Mouse (Mus musculus): Measurements from ENCODE around the gene Ampd2. TPM values are rescaled to one million over a fixed set of nuclear protein-coding genes. Genes with fewer than 3 reads are reported as not detected.

Ampd2 gene
- polyA plus RNA-seq (2012; rRNA removed; ENCODE audit: low replicate concordance), result 98.1 and 166 TPM in 2 replicates

DNA sequence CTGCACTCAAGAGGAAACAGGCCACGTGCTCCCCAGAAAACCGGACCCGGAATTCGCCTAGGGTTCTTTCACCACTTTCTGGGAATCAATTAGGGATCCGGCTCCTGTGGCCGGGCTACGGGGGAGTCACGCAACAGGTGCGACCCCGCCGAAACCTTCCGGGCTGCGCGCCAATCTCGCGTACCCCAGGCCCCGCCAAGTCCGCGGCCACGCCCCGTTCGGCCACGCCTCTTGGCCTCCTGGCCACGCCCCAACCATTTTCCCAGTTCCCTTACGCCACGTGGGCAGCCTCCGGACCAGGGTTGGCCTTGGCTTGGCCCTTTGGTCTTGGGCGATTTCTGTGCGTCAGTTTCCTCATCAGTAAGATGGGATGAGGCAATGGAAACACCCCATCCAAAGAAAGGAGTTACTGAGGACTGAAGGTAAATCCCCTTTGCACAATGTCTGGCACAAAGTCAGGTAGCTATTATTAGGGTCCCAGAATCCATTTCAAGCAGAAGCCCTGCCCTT lies at the start of gene Ampd2:
Gene Ampd2 (minus strand): TSS at position 182 of the 510 bp plus-strand sequence.

DNA sequence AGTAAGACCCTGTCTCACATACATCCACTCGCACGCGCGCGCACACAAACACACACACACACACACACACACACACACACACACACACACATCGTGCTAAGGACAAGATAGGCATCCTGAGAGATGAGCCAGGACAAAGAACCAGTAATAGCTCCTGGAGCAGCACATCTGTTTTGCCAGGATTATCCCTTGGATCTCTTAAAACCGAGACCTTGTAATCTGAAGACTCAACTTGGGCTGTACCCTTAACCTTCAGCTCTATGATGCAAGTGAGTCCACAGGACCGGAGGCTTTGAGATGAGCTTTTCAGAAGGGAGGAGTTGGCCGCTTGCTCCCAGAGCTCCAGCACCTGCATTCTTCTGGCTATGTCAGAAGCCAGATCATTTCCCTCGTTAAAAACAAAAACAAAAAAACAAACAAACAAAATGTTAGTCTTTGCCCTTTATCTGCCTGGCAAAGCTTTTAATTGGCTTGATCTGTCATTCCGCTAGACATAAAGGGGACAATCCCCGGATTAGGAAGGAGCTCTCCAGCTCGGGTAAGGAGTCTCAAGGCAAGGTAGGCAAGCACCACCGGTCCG lies 6.2 kb upstream of the Ampd2 start, which contains the start of gene Gnat2:
Gene Gnat2 (plus strand): TSS at position 254 of the 580 bp plus-strand sequence.

DNA sequence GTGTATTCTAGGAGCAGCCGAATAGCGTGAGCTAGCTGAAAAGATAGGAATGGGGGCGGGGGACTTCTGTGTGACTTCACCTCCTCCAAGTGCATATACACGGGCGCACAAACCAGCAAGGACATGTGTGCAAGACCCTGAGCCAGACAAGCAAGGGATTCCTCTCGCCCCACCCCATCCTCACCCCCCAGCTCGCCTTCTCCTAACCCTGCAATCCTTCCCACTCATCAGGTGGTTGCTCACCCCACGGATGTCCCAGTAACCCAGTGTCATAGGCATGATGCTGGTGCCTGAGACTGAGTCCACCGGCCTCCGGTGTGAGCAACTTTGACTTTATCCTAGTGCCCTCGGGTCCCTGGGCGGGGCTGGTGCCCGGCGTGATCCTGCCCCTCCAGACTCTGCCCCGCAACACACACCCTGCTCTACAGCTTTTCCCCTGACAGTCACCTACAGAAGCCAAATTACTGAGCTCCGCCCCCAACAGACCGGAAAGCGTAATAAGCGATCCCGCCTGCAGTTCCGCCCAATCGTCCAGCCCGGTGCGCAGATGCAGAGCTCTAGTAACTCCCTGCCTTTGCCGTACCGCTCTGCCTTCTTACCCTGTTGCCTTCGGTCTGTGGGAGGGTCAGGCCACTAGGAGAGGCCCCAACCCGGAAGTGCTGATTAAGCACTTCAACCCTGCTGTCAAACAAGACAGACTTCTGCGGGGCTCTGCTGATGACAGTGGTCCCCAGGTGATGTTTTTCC lies 41.9 kb downstream of the Ampd2 start, which contains the start of gene Gstm4:
Gene Gstm4 (minus strand): TSS at position 501 of the 747 bp plus-strand sequence.

Other genes starting within 250 kb of the Ampd2 start
- gene Eps8l3, start 209.4 kb downstream of the Ampd2 start, polyA plus RNA-seq (2012; rRNA removed; ENCODE audit: low replicate concordance), result 122 and 277 TPM in 2 replicates
- 7.9 and 10.3 TPM in 2 replicates for gene Gstm5, start 190.8 kb downstream of the Ampd2 start, polyA plus RNA-seq (2012; rRNA removed; ENCODE audit: low replicate concordance)
- gene Gstm7, start 154.8 kb downstream of the Ampd2 start, polyA plus RNA-seq (2012; rRNA removed; ENCODE audit: low replicate concordance), result 21.0 and 35.6 TPM in 2 replicates
- gene Gstm6, start 142.9 kb downstream of the Ampd2 start, polyA plus RNA-seq (2012; rRNA removed; ENCODE audit: low replicate concordance), result 33.2 and 37.8 TPM in 2 replicates
- gene Gstm3, start 117.4 kb downstream of the Ampd2 start, polyA plus RNA-seq (2012; rRNA removed; ENCODE audit: low replicate concordance), result 1,815 and 2,207 TPM in 2 replicates
- gene Gstm2, start 100.2 kb downstream of the Ampd2 start, polyA plus RNA-seq (2012; rRNA removed; ENCODE audit: low replicate concordance), result 58.5 and 81.9 TPM in 2 replicates
- 1,678 and 2,863 TPM in 2 replicates for gene Gstm1, start 68.7 kb downstream of the Ampd2 start, polyA plus RNA-seq (2012; rRNA removed; ENCODE audit: low replicate concordance)
- 37.9 and 55.2 TPM in 2 replicates for gene Gstm4, start 41.8 kb downstream of the Ampd2 start, polyA plus RNA-seq (2012; rRNA removed; ENCODE audit: low replicate concordance)
- 0.33 and 0.88 TPM in 2 replicates for gene Gnat2, start 6.1 kb upstream of the Ampd2 start, polyA plus RNA-seq (2012; rRNA removed; ENCODE audit: low replicate concordance)
- 6.3 and 6.4 TPM in 2 replicates for gene Gnai3, start 59.5 kb upstream of the Ampd2 start, polyA plus RNA-seq (2012; rRNA removed; ENCODE audit: low replicate concordance)
- gene Gpr61, start 68.2 kb upstream of the Ampd2 start, polyA plus RNA-seq (2012; rRNA removed; ENCODE audit: low replicate concordance), result not detected in 2 replicates
- 12.4 and 17.7 TPM in 2 replicates for gene Amigo1, start 99.7 kb upstream of the Ampd2 start, polyA plus RNA-seq (2012; rRNA removed; ENCODE audit: low replicate concordance)
- 7.8 and 8.4 TPM in 2 replicates for gene Cyb561d1, start 114.6 kb upstream of the Ampd2 start, polyA plus RNA-seq (2012; rRNA removed; ENCODE audit: low replicate concordance)
- 11.8 and 14.4 TPM in 2 replicates for gene Atxn7l2, start 124.3 kb upstream of the Ampd2 start, polyA plus RNA-seq (2012; rRNA removed; ENCODE audit: low replicate concordance)
- 6.7 and 11.3 TPM in 2 replicates for gene Sypl2, start 140.0 kb upstream of the Ampd2 start, polyA plus RNA-seq (2012; rRNA removed; ENCODE audit: low replicate concordance)
- gene Psma5, start 170.3 kb upstream of the Ampd2 start, polyA plus RNA-seq (2012; rRNA removed; ENCODE audit: low replicate concordance), result 12.8 and 19.8 TPM in 2 replicates
- gene Sort1, start 197.4 kb upstream of the Ampd2 start, polyA plus RNA-seq (2012; rRNA removed; ENCODE audit: low replicate concordance), result 22.8 and 35.5 TPM in 2 replicates

Measured in duodenum, adult 2 months (tissue).